Mouse (Mus musculus): ENCODE results near the gene Habp2. TPM values are rescaled to one million over a fixed set of nuclear protein-coding genes. Genes with fewer than 3 reads are reported as not detected.

Habp2 gene
- polyA plus RNA-seq (2016; fragmentation: Nextera tagmentation; extraction: Ambion mirVana): 0.08 TPM in 1 of 2 replicates, not detected in the other

- no peaks in the 10 kb centered on the region for H3K9me3 ChIP-seq (replicated peaks)
- H3K4me3 ChIP-seq: no peak within 1 kb of the TSS
- 89% methylated on average over 7 of the region's 7 CpGs for WGBS
- H3K27ac ChIP-seq: no peak within 1 kb of the TSS
- no peak within 1 kb of the TSS for H3K9ac ChIP-seq
- H3K27me3 ChIP-seq: no peaks in the 10 kb centered on the region
- no peaks in the 10 kb centered on the region for H3K4me1 ChIP-seq
- H3K36me3 ChIP-seq: no peaks in the 10 kb centered on the region
- ATAC-seq (ENCODE audit: low FRiP score): no peak
- H3K4me2 ChIP-seq (replicated peaks): no peak within 1 kb of the TSS
Measured at GRCm38 (mm10) chr19:56286866-56287265, at the start of gene Habp2. Habp2 (plus strand) TSS chr19:56287137.

GRCm38 (mm10) chr19:56238501-56238900 is 48.4 kb upstream of the Habp2 start:
- no peaks in the 10 kb centered on the region for H3K36me3 ChIP-seq
- H3K9ac ChIP-seq: no peak overlapping the region
- H3K27me3 ChIP-seq: no peaks in the 10 kb centered on the region
- H3K4me2 ChIP-seq (replicated peaks): no peak overlapping the region
- no peaks in the 10 kb centered on the region for H3K9me3 ChIP-seq (replicated peaks)
- no peak for ATAC-seq (ENCODE audit: low FRiP score)
- no peaks in the 10 kb centered on the region for H3K4me1 ChIP-seq
- WGBS: 67% methylated on average over 4 of the region's 4 CpGs
- H3K4me3 ChIP-seq: no peak overlapping the region
- H3K27ac ChIP-seq: no peak overlapping the region

DNA sequence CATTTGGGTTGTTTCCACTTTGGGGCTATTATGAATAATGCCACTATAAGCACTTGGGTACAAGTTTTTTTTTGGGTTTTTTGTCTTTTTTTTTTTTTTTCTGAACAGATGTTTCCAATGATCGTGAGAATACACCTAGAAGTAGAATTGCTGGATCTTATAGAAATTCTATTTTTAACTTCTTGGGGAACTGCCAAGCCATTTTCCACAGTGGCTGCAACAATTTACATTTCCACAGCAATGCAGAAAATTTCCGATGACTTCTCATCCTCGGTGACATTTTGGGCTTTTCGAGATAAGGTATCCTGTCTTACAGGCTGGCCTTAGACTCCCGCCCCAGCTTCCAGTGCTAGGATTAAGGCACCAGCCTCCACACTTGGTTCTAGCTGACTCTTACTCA is 41.7 kb upstream of the Habp2 start:
- H3K9me3 ChIP-seq (replicated peaks): no peaks in the 10 kb centered on the region
- no peak overlapping the region for H3K27ac ChIP-seq
- 76% methylated on average over 5 of the region's 5 CpGs for WGBS
- no peak overlapping the region for H3K4me2 ChIP-seq (replicated peaks)
- no peaks in the 10 kb centered on the region for H3K36me3 ChIP-seq
- H3K4me1 ChIP-seq: no peaks in the 10 kb centered on the region
- no peak for ATAC-seq (ENCODE audit: low FRiP score)
- H3K9ac ChIP-seq: no peak overlapping the region
- H3K4me3 ChIP-seq: no peak overlapping the region
- no peaks in the 10 kb centered on the region for H3K27me3 ChIP-seq

GRCm38 (mm10) chr19:56252815-56253214 is 34.1 kb upstream of the Habp2 start:
- no peak for ATAC-seq (ENCODE audit: low FRiP score)
- Histone ChIP-seq H3K9me3 (replicated peaks) (no peaks in the 10 kb centered on the region), H3K27ac (no peak overlapping the region), H3K36me3 (no peaks in the 10 kb centered on the region), H3K27me3 (peaks cover 6% of the 10 kb centered on the region), H3K4me3 (no peak overlapping the region), H3K4me1 (peaks cover 4% of the 10 kb centered on the region; the same call in 1 of the 2 replicates), H3K4me2 (replicated peaks) (no peak overlapping the region), H3K9ac (no peak overlapping the region)
- WGBS: 91% methylated on average over 4 of the region's 4 CpGs

- Histone ChIP-seq H3K4me2 (replicated peaks) (no peak overlapping the region), H3K9me3 (replicated peaks) (no peaks in the 10 kb centered on the region), H3K9ac (no peak overlapping the region), H3K36me3 (no peaks in the 10 kb centered on the region), H3K27me3 (peaks cover 6% of the 10 kb centered on the region), H3K4me1 (peaks cover 4% of the 10 kb centered on the region; the same call in 1 of the 2 replicates), H3K4me3 (no peak overlapping the region), H3K27ac (no peak overlapping the region)
- ATAC-seq (ENCODE audit: low FRiP score): no peak
- WGBS: 71% methylated on average over 10 of the region's 10 CpGs
Measured at GRCm38 (mm10) chr19:56253271-56253670, 33.7 kb upstream of the Habp2 start.

DNA sequence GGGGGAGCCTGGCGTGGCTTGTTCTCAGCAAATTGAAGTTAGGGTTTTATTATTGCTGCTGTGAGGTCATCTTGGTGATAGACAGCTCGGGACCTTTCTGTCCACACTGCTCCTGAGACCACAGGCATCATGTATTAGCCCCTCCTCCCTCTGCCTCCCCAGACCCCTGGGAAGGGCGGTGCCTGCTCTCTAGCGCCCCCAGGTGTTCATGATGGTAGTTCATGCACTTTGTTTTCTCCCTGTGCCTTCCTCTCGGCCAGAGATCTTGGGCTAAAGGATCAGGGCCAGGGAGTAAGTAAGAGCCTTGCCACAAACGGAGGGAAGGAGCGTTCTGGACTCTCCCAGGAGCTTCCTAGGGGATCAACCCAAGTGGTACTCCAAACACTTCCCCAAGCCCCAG is 32.2 kb upstream of the Habp2 start:
- 50% methylated on average over 7 of the region's 7 CpGs for WGBS
- no peaks in the 10 kb centered on the region for H3K36me3 ChIP-seq
- no peak overlapping the region for H3K27ac ChIP-seq
- H3K4me1 ChIP-seq: peaks cover 4% of the 10 kb centered on the region; the same call in 1 of the 2 replicates
- no peak overlapping the region for H3K9ac ChIP-seq
- H3K9me3 ChIP-seq (replicated peaks): no peaks in the 10 kb centered on the region
- H3K4me2 ChIP-seq (replicated peaks): no peak overlapping the region
- peaks cover 6% of the 10 kb centered on the region for H3K27me3 ChIP-seq
- no peak for ATAC-seq (ENCODE audit: low FRiP score)
- H3K4me3 ChIP-seq: no peak overlapping the region

DNA sequence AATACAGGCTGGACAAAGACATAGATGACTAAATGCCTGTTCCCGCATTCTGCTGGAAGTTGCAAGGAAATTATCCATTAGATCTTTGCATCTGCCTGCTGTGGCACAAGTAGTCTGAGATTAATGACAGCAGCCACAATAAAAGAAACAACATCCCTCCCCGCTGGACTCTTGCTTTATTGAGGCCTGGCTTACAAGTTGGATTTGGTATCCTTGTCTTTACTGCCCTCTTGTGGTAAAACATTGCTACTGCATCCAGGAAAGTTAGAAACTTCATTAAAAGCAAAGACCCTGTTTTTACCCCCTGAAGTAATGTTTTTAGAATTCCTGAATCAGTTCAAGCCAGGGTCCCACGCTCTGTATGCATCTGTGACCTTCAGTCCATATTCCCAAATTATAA is 31.4 kb upstream of the Habp2 start:
- 25% methylated on average over 3 of the region's 3 CpGs for WGBS
- no peaks in the 10 kb centered on the region for H3K36me3 ChIP-seq
- H3K27me3 ChIP-seq: peaks cover 6% of the 10 kb centered on the region
- no peak overlapping the region for H3K9ac ChIP-seq
- H3K4me3 ChIP-seq: no peak overlapping the region
- ATAC-seq (ENCODE audit: low FRiP score): no peak
- peaks cover 4% of the 10 kb centered on the region; the same call in 1 of the 2 replicates for H3K4me1 ChIP-seq
- H3K27ac ChIP-seq: no peak overlapping the region
- no peaks in the 10 kb centered on the region for H3K9me3 ChIP-seq (replicated peaks)
- no peak overlapping the region for H3K4me2 ChIP-seq (replicated peaks)

GRCm38 (mm10) chr19:56256235-56256634 is 30.7 kb upstream of the Habp2 start:
- no peaks in the 10 kb centered on the region for H3K36me3 ChIP-seq
- no peaks in the 10 kb centered on the region for H3K9me3 ChIP-seq (replicated peaks)
- no peak overlapping the region for H3K27ac ChIP-seq
- peaks cover 4% of the 10 kb centered on the region; the same call in 1 of the 2 replicates for H3K4me1 ChIP-seq
- no peak overlapping the region for H3K4me2 ChIP-seq (replicated peaks)
- H3K4me3 ChIP-seq: no peak overlapping the region
- WGBS: 59% methylated on average over 1 of the region's 1 CpGs
- no peak for ATAC-seq (ENCODE audit: low FRiP score)
- H3K27me3 ChIP-seq: peaks cover 2% of the 10 kb centered on the region; the same call in 1 of the 2 replicates
- H3K9ac ChIP-seq: no peak overlapping the region

DNA sequence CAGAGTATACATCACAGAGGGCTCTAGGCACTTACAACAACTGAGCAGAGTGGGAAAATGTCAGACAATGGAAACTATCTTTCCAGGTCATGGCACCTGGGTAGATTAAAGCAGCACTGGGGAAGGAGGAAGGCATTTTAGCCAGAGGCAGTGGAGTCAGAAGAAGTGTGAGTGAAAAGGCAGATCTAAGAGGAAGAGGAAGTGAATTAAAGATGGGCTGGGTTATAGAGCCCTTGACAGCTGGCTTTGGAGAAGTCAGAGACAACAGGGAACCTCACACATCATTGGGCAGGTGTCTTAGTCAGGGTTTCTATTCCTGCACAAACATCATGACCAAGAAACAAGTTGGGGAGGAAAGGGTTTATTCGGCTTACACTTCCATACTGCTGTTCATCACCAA is 30.2 kb upstream of the Habp2 start:
- Histone ChIP-seq H3K9me3 (replicated peaks) (no peaks in the 10 kb centered on the region), H3K27me3 (no peaks in the 10 kb centered on the region; the same call in 1 of the 2 replicates), H3K9ac (no peak overlapping the region), H3K27ac (no peak overlapping the region), H3K4me3 (no peak overlapping the region), H3K4me2 (replicated peaks) (no peak overlapping the region), H3K36me3 (no peaks in the 10 kb centered on the region), H3K4me1 (peaks cover 1% of the 10 kb centered on the region; the same call in 1 of the 2 replicates)
- ATAC-seq (ENCODE audit: low FRiP score): no peak
- 100% methylated on average over 1 of the region's 1 CpGs for WGBS

GRCm38 (mm10) chr19:56263696-56264095 is 23.2 kb upstream of the Habp2 start:
- Histone ChIP-seq H3K27me3 (no peaks in the 10 kb centered on the region), H3K9ac (no peak overlapping the region), H3K36me3 (no peaks in the 10 kb centered on the region), H3K4me2 (replicated peaks) (no peak overlapping the region), H3K9me3 (replicated peaks) (no peaks in the 10 kb centered on the region), H3K4me1 (no peaks in the 10 kb centered on the region), H3K4me3 (no peak overlapping the region), H3K27ac (no peak overlapping the region)
- 79% methylated on average over 14 of the region's 14 CpGs for WGBS
- ATAC-seq (ENCODE audit: low FRiP score): no peak

DNA sequence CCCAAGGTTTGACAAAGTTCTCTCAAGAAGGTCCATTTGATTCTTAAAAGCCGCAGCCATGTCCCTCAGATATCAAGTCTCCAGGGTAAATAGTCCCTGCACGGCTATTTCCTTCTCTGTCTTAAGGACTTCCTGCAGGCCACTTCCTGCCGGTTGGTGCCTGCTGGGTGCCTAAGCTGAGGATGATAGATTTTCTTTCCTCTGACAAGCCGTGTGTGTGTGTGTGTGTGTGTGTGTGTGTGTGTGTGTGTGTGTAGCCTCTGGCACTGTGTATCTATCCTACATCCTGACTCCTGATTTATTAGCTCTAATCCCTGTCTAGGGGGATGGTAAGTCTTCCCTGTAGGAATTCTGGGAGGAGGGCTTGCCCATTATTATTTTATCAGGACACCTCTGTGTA is 22.8 kb upstream of the Habp2 start:
- H3K4me1 ChIP-seq: no peaks in the 10 kb centered on the region
- no peak overlapping the region for H3K4me2 ChIP-seq (replicated peaks)
- H3K9ac ChIP-seq: no peak overlapping the region
- H3K9me3 ChIP-seq (replicated peaks): no peaks in the 10 kb centered on the region
- H3K36me3 ChIP-seq: no peaks in the 10 kb centered on the region
- WGBS: 55% methylated on average over 4 of the region's 4 CpGs
- ATAC-seq (ENCODE audit: low FRiP score): no peak
- H3K4me3 ChIP-seq: no peak overlapping the region
- no peaks in the 10 kb centered on the region for H3K27me3 ChIP-seq
- no peak overlapping the region for H3K27ac ChIP-seq

- Histone ChIP-seq H3K4me2 (replicated peaks) (no peak overlapping the region), H3K4me3 (no peak overlapping the region), H3K4me1 (no peaks in the 10 kb centered on the region), H3K27me3 (no peaks in the 10 kb centered on the region), H3K36me3 (no peaks in the 10 kb centered on the region), H3K9ac (no peak overlapping the region), H3K27ac (no peak overlapping the region), H3K9me3 (replicated peaks) (no peaks in the 10 kb centered on the region)
- WGBS: 79% methylated on average over 5 of the region's 5 CpGs
- no peak for ATAC-seq (ENCODE audit: low FRiP score)
Measured at GRCm38 (mm10) chr19:56265149-56265548, 21.8 kb upstream of the Habp2 start.

DNA sequence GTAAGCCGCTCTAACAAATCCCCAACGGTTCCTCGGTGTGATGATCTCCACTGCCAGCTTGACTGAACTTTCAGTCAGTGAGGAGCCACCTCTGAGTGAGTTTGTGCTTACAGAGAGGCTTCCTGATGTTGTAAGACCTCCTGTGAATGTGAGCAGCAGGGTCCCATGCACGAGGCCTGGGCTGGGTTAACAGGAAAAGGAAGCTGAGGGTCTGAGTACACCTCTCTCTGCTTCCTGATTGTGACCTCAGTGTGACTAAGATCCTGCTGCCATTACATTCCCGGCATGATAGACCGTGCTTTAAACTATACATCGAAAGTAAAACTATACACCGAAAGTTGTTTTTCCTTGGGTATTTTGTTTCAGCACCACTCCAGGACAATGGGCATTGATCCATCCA is 14.9 kb upstream of the Habp2 start:
- no peak for ATAC-seq (ENCODE audit: low FRiP score)
- no peaks in the 10 kb centered on the region for H3K4me1 ChIP-seq
- H3K9me3 ChIP-seq (replicated peaks): no peaks in the 10 kb centered on the region
- no peak overlapping the region for H3K4me2 ChIP-seq (replicated peaks)
- 80% methylated on average over 8 of the region's 8 CpGs for WGBS
- no peaks in the 10 kb centered on the region for H3K36me3 ChIP-seq
- H3K4me3 ChIP-seq: no peak overlapping the region
- no peak overlapping the region for H3K9ac ChIP-seq
- no peaks in the 10 kb centered on the region; the same call in 1 of the 2 replicates for H3K27me3 ChIP-seq
- no peak overlapping the region for H3K27ac ChIP-seq
